Mouse (Mus musculus) embryonic facial prominence, embryonic 14.5 days (tissue): Measurements from ENCODE around the gene Ppp1r1c. TPM values are rescaled to one million over a fixed set of nuclear protein-coding genes. Genes with fewer than 3 reads are reported as not detected.

ENCODE experiments used
- ATAC-seq: fragments of 200-750 bp; cut with Nextera tagmentation; 2 replicates; pipeline ENCODE4 v1.8.0; 2017; ENCODE audit warnings: low read depth, moderate number of reproducible peaks, moderate TSS enrichment
- DNase-seq: peaks from one replicate; pipeline ENCODE4 v3.0.0-alpha.2; 2015; ENCODE audit warnings: low spot score
- H3K27ac ChIP-seq: fragments of 300-500 bp; sonication (generic); replicated peaks from 2 replicates; pipeline ENCODE4 v1.5.1; 2014; ENCODE audit warnings: low read depth, mild to moderate bottlenecking, low read length, moderate library complexity
- H3K27me3 ChIP-seq: fragments of 300-500 bp; sonication (generic); replicated peaks from 2 replicates; pipeline ENCODE4 v1.6.1; 2014; ENCODE audit warnings: low read length; ENCODE audit not compliant: control insufficient read depth, insufficient read depth
- H3K36me3 ChIP-seq: fragments of 300-500 bp; sonication (generic); 2 replicates; pipeline ENCODE4 v1.6.1; 2014; ENCODE audit warnings: low read length, mixed read lengths; ENCODE audit not compliant: control insufficient read depth, insufficient read depth
- H3K4me1 ChIP-seq: fragments of 300-500 bp; sonication (generic); 2 replicates; pipeline ENCODE4 v1.6.1; 2014; ENCODE audit warnings: antibody characterized with exemption, low read length; ENCODE audit not compliant: control insufficient read depth, insufficient read depth
- H3K4me2 ChIP-seq: fragments of 300-500 bp; sonication (generic); 2 replicates; pipeline ENCODE4 v1.6.1; 2014; ENCODE audit warnings: low read depth, mild to moderate bottlenecking, low read length, moderate library complexity, mixed read lengths
- H3K4me3 ChIP-seq: fragments of 300-500 bp; sonication (generic); 2 replicates; pipeline ENCODE4 v1.5.1; 2014; ENCODE audit warnings: low read depth, mild to moderate bottlenecking, low read length
- H3K9ac ChIP-seq: fragments of 300-500 bp; sonication (generic); 2 replicates; pipeline ENCODE4 v1.6.1; 2014; ENCODE audit warnings: low read depth, mild to moderate bottlenecking, low read length, moderate library complexity, mixed read lengths
- H3K9me3 ChIP-seq: fragments of 300-500 bp; sonication (generic); 2 replicates; pipeline ENCODE4 v1.6.1; 2016; ENCODE audit warnings: low read length; ENCODE audit not compliant: control insufficient read depth
- WGBS: fragments of 180-500 bp; shearing (Covaris S2); extraction: QIAGEN DNeasy Blood & Tissue Kit; methylation state at CpG from one replicate; pipeline ENCODE4 v1.1.7; 2014; 5-methylcytosine and 5-hydroxymethylcytosine counted together
- polyA plus RNA-seq: library from polyadenylated mRNA; unstranded; fragments of >200 nt; fragmentation: Nextera tagmentation; extraction: Ambion mirVana; gene quantifications from 2 replicates; pipeline ENCODE4 v1.2.1, GENCODE M21; 2014

The Ppp1r1c gene
- polyA plus RNA-seq, 1 experiment from 2014 or later, result 11.5 TPM

GRCm38 (mm10) chr2:79856874-79857273, 149.3 kb downstream of the Ppp1r1c start:
- H3K9ac ChIP-seq, result no peak overlapping the region
- no peak overlapping the region for H3K4me3 ChIP-seq
- DNase-seq (no peak), ATAC-seq (no peak)
- H3K9me3 ChIP-seq, result no peaks in the 10 kb centered on the region
- H3K36me3 ChIP-seq, result no peaks in the 10 kb centered on the region
- H3K27me3 ChIP-seq, result no peaks in the 10 kb centered on the region
- no peaks in the 10 kb centered on the region for H3K4me1 ChIP-seq
- 91% methylated on average over 1 of the region's 1 CpGs for WGBS
- no peak overlapping the region for H3K4me2 ChIP-seq
- H3K27ac ChIP-seq, result no peak overlapping the region

- Histone ChIP-seq H3K9me3 (no peaks in the 10 kb centered on the region), H3K4me1 (no peaks in the 10 kb centered on the region), H3K4me2 (no peak overlapping the region), H3K27me3 (no peaks in the 10 kb centered on the region), H3K36me3 (no peaks in the 10 kb centered on the region), H3K9ac (no peak overlapping the region), H3K27ac (no peak overlapping the region), H3K4me3 (no peak overlapping the region)
- peak; percentile 64 for DNase-seq
- ATAC-seq, result peak; percentile 53
- 44% methylated on average over 9 of the region's 9 CpGs for WGBS
Measured at GRCm38 (mm10) chr2:79865275-79865999, 157.9 kb downstream of the Ppp1r1c start.

Other genes with a start within 250 kb of the Ppp1r1c start
- 16.6 and 17.5 TPM in 2 replicates for gene Itprid2, start 72.4 kb upstream of the Ppp1r1c start, polyA plus RNA-seq